Mouse (Mus musculus) yolk sac, embryonic 10.5 days (tissue): ENCODE data around the gene Rcn3.
"Not testable (repeated sequence)": the region's sequence is repeated elsewhere in the genome, so short reads cannot be mapped to it uniquely, and the experiment has no call there.

Experiments
- DNase-seq: peaks from one replicate; pipeline ENCODE4 v3.0.0-alpha.2; 2017; ENCODE audit warnings: low spot score

Gene Rcn3

DNA sequence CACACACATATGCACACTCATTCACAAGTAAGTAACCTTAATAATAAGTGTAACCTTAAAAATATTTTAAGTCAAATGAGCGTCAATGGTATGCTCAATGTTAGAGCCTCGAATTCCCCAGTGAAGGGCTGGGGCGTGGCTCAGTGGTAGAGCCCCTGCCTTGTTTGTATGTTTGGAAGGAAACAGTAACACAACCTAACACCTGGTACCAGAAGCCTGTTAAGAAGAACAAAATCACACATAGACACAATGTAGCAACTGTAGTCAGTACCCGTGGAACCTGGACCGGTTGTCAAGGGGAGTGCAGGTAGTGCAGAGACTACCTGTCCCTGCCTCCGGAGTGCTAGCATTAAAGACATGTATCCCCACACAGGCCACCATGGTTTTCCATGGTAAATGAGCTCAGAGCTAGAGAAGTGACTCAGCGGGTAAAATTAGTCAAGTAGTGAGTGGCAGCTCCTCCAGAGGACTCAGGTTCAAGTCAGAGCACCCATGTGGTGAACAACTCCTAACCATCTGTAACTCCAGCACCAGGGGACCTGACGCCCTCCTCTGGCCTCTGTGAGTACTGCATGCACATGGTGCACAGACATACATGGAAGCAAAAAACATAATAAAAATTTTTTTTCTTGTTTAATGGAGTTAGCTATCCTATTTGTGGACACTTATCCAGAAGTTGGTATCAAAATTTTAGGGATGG, 6.7 kb upstream of the Rcn3 start:
- no peak for DNase-seq

DNA sequence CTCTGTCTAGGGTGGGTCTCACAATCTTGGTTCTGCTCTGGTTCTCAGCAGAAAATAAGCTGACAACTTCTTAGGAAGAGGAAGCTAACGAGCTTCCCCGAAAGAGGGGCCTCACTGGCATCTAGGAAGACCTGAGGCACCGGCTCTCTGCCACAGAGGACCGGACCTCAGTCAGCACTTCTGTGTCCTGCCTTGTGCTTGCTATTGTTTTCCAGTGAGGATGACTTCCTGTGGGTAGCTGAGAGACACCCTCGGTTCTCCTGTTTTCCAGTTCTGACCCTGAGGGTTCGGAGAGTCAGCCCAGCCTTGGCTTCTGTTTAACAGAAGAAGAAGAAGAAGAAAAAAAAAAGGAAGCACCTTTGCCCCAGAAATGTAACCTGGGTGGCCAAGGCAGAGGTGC, 5.5 kb upstream of the Rcn3 start:
- DNase-seq, result no peak

DNA sequence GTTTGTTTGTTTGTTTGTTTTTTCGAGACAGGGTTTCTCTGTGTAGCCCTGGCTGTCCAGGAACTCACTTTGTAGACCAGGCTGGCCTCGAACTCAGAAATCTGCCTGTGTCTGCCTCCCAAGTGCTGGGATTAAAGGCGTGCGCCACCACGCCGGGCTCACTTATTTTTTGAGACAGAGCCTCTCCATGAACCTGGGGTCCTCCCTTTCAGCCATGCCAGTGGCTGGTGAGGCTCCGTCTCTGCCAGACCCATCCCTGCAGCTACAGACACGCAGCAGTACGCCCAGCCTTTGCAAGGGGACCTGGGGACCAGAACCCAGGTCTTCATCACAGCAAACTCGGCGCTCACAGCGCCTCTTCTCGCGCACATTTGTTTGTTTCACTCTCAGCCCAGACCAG, 3.9 kb upstream of the Rcn3 start:
- not testable (repeated sequence) for DNase-seq

DNA sequence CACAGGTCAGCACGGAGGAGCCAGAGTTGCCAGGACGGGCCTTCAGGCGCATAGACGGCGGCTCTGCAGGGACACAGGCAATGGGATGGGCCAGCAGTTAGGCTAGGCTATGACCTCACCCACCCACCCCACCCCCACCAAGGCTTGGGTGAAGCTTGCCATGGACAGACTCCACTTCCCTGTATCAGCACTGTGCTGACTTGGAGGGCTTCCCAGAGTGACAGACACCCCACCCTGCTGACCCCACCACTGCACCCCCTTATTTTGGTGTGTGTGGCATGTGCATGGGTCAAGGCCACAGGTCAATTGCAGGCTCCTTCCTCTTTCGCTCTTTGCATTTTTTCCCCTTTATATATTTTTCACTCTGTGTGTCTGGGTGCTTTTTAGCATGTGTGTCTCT, 3.3 kb upstream of the Rcn3 start:
- DNase-seq, result no peak

DNA sequence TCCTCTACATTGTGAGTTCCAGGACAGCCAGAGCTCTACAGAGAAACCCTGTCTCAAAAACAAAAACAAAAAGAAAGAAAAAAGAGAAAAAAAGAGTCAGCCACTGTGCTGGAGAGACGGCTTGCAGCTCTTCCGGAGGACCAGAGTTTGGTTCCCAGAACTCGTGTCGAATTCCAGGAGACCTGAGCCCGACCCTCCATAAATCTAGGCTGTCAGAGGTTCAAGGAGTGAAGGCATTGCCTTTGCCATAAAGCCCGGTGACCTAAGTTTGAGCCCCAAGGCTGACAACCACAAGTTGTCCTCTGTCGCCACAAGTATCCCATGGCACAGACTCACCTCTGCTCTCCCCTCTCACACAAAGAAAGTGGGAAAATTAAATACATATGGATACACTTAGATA, 2.1 kb upstream of the Rcn3 start:
- DNase-seq, result no peak

DNA sequence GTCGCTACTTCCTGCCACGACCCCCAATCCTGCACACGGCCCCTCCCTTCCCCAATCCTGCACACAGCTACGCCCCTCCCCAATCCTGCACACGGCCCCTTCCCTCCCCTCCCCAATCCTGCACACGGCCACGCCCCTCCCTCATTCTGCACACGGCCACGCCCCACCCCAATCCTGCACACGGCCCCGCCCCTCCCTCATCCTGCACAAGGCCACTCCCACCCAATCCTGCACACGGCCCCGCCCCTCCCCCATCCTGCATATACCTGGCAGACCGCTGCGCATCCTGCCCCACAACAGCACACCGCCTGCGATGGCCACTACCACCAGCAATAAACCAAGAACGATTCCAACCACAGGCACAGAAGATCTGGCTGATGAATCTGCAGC, 1.5 kb upstream of the Rcn3 start:
- DNase-seq, result peak; percentile 50

DNA sequence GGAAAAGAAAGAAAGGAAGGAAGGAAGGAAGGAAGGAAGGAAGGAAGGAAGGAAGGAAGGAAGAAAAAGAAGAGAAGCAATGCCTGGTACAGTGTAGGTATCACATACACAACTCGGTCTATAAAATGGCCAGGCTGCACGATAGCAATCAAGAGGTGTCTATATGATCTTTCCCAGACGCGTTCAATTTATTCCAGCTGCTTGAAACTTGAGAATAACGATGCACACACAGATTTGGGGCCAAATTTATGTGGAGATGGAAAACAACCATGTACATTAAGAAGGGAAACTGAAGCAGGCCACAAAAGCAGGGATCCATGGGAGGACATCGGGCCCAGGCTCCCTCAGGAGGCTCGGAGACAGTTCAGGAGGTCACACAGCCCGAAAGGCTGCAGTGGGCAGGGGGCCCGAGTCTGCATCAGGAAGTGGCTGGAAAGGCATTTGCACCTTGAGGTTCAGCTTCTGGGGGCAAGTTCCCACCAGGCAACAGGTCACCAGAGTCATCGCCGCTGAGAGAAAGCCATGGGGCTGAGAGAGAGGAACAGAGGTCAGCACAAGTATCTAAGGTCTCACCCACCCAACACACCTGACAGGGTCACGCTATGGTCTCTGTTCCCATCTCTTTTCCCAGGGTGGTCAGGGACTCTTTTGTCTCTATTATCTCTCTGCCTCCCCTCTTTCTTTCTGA, 951 bp upstream of the Rcn3 start:
- no peak for DNase-seq

DNA sequence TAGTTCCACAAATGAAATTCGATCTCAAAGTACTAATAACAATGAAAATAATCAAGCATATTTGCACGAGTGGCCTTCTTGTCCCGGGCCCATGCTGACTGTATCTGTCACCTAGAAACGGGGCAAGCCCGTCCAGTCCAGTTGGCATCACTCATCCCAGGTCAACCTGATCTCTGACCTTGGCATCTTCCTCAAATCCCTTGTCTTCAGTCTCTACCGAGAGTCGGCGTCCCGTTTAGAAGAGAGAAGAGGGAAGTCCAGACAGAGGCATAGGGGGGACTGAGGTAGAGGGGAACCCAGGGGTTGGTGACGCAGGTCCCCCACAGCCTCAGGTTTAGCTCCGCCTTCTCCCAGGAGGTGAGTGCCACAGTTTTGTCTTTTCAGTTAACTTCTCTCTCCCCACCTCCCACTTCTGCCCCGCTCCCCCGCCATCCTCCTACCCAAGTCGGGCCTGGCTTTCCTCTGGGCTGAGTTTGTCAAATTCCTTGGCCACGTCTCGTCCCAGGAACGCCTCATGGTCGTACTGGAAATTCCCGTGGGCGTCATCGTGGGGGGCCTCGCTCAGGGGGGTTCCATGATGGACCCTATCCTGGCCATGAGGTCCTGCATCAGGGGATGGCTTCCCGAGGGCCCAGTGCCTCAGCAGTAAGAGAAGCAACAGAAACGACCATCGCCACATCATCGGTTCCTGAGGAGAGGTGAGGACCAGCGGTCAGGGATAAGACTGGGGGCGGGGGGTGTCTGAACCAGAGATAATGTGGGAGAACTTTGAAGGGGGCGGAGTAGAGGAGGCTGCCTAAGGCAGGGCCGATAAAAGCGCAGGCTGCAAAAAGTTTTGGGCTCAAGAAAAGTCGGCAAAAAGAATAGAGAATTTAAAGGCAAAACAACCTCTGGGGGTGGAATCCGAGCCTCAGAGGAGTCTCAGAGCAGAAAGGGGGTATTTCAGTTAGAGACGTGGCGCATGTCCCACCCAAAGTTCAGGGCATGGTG, 725 bp downstream of the Rcn3 start:
- DNase-seq, result peak; percentile 54

DNA sequence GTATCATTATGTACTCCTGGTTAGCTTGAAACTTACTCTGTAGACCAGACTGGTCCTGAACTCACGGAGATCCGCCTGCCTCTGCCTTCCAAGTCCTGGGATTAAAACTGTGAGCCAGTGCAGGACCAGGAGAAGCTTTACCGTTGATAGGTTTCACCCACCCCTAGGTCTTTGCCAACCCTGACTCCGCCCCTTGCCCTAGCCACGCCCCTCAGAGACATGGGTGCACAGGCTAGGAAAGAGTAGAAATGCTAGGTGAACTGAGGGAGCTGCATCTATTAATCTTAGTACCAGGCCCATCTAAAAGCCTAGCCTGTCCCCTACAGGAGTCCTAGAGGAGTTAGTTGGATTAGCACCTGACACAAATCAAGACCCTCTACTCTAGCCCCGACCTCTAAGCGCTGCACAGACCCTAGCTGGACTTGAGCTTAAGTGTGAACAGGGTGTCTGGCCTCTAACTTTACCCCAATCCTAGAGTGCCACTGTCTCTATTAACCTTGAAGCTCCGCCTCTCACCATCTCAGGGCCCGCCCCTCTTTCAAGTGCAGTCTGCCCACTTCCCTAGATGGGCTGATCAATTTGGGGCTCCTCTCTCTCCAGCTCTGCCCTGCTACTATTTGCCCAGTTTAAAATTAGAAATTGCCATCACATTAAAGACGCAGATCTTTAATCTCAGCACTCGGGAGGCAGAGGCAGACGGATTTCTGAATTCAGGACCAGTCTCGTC, 1.6 kb downstream of the Rcn3 start:
- no peak for DNase-seq

DNA sequence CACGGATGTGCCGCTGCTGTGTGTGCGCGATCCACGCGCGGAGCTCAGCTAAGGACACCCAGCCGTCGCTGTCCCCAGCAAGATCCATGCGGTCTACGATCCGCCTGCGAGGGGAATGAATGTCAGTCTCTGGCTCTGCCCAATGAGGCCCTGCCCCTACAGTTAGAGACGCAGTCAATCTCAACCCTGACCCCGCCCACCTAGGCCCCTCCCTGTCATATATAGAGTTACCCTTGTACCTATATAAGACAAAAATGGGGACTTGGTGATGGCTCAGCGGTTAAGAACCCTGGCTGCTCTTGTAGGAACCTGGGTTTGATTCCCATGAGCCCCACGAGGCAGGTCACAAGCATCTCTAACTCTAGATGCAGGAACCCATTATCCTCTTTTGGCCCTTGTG, 3.4 kb downstream of the Rcn3 start:
- DNase-seq, result no peak

DNA sequence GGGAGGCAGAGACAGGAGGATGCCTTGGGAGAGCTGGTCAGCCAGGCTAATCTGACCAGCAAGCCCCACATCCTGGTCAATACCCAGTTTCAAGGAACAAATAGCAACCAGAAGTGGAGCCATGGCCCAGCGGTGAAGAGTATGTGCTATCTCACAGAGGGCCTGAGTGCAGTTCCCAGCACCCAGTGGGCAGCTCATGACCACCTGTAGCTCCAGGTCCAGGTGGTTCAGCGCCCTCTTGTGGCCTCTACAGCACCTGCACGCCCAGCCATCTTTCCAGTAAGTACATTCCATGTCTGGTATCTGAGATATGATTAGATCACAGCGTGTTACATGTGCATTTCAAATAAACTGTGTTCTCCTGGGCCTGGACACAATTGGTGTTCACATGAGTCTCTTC, 5.9 kb downstream of the Rcn3 start:
- DNase-seq, result no peak

DNA sequence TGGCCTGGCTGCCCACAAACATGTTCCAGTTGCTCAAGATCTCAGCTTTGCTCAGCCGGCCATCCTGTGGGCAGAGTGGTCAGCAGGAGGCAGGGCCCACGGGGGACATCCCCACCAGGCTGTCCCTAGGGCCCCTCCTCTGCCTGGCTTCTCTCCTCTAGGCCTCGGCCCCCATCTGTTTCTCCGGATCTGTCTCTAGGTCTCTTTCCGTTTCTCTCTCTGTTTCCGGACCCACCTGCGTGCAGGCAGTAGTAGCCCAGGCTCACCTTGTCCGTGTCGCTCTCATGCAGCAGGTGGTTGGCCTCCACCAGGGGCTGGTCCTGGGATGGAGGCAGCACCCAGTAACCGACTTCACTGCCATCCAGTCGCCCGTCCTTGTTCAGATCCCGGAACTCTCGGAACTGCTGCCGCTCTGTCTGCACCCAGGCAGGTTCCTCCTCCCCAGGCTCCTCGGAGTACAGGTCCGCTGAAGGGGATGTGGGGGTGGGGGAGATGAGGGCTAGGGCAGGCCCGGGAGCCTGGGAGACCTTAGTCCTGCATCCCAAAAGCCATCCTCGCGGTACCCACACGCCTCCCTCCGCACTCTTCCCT, 8.6 kb downstream of the Rcn3 start:
- DNase-seq, result no peak

DNA sequence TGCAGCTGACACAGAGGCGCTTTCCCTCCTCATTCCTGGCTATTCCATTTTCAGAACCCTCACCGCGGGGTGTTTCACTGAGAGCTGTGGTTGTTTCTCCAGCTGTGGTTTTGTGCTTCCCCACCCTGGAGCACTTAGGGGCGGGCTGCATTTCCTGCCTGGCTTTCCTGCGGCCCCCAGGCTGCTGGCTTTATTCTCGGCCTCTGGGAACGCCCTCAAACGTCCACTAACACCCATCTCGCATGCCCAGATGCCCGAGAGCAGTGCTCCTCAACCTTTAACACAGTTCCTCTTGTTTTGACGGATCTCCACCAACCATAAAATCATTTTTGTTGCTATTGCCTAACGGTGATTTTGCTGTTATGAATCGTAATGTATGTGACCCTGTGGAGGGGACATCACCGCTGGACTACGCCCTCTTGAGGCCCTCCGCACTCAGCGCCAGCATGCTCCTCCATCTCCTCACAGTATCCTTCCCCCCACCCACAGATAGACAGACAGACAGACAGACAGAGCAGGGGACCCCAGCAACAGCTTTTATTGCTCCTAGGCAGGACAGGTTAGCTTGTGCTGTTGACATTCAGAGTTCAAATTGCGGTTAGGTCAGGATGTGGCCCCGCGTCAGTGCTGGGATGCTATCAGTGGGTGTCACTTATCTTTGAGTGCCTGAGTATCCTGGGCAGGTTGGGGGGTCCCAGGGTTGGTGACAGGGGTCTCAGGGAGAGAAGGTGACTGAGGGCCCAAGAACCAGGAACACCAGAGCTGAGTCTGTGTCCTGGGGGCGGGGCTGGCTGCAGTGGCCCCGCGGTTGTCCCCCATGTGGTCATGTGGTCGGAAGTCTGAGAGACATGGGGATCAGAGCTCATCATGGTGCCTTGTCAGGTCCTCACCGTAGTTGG, 9.4 kb downstream of the Rcn3 start:
- DNase-seq, result no peak

DNA sequence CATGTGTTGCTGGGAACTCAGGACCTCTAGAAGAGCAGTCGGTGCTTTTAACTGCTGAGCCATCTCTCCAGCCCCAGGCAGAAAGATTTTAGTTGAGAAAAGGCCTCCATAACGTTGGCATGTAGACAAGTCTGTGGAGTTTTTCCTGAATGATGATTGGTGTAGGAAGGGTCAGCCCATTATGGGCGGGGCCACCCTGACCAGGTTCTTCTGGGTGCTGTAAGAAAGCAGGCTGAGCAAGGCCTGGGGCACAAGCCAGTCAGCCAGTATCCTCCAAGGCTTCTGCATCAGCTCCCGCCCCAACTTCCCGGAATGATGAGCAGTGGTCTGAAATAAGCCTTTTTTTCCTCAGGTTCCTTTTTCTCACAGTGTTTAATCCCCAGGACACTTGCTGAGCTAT, 11.0 kb downstream of the Rcn3 start:
- DNase-seq, result no peak

DNA sequence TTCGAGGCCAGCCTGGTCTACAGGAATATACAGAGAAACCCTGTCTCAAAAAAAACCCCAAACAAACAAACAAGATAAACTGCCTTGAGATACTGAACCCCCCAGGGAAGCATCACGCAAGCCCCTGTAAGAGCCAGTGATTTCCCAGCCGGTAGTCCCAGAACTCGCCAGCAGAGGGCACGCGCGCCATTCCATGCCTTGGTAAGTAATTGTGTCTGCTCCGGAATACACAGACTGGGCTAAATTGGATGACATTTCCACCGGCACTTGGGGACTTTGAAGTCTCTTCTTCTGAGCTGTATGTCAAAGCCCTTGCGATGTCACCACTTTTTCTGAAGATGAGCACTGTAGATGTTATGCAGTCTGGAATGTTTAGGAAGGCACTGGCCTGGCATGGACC, 12.2 kb downstream of the Rcn3 start:
- peak; percentile 84 for DNase-seq

DNA sequence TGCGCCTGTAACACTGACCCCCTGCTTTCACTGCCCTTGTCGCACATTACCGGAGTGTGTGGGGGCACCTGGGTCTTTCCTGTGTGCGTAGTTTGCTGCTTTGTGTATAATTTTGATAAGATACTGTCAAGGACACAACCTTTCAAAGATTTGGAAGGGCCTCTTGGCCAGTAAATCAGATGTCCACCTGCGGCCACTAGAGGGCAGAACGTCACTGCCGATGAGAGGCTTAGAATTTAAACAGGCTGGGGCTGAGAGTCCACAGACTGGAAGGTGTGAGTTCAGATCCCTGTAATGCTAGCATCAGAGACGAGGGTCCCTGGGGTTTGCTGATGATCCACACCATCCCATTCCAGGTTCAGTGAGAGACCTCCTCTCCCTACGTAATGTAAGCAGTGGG, 13.5 kb downstream of the Rcn3 start:
- DNase-seq, result peak; percentile 67

DNA sequence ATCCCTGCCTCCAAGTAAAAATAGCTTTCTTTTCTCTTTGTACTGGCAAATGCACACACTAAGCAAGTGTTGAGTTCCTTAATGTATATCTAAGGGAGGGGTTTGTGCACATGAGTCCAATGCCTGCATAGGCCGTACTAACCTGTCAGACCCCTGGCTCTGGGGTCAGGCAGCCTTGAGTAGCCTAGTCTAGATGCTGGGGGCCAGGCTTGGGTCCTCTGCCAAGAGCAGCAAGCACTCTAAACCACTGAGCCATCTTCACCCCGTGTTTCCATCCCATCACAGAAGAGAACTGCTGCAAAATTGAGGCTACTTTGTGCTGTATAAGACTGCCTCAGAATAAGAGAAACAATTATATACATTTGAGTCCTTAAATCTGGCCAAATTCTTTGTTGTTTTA, 14.2 kb downstream of the Rcn3 start:
- DNase-seq, result no peak

DNA sequence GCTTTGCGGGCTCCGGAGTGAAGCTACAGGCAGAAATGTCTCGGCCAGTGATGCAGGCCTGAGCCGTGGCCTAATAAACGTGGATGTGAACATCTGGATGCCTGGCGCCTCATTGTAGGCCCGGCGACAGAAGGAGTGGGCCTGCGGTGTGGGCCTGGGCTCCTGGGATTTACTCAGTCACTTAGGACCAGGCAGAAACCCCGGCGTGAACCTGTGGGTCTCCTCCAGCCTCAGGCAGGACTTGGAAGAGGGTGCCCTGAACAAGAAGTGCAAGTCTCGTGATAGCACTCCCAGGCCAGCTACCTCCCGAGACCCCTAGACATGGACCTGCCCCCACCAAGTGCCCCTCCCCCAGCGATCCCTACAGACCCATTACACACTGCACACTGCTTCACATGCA, 14.7 kb downstream of the Rcn3 start:
- no peak for DNase-seq

DNA sequence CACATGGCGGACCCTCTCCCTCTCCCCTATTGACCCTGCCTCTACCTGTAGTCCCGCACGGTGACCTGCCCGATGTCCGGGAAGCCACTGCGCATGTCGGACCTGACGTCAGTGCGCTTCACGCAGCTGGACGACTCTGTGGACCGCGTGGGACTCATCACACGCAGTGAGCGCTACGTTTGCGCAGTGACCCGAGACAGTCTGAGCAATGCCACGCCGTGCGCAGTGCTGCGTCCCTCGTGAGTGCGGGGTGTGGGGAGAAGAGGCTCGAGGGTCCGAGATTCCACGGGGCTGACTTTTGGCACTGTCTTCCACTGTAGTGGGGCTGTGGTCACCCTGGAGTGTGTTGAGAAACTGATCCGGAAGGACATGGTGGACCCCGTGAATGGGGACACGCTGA, 15.5 kb downstream of the Rcn3 start:
- DNase-seq, result no peak

DNA sequence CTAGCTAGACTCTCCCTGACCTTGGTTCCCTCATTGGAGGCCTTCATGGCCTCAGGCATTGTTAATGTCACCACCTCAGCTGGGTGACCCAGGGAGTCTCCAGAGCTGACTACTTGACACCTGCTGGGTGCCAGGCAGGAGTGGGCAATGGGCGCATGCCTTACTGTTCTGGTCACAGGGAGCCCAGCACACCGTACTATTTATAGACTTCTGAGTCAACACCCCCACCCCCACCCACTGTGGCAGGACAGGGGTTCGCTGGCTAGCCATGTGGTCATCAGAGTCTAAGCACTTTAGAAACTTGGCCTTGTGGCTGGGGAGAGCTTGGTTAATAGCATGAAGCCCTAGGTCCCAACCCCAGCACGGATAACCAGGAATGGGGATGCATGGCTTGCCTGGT, 16.6 kb downstream of the Rcn3 start:
- DNase-seq, result no peak

DNA sequence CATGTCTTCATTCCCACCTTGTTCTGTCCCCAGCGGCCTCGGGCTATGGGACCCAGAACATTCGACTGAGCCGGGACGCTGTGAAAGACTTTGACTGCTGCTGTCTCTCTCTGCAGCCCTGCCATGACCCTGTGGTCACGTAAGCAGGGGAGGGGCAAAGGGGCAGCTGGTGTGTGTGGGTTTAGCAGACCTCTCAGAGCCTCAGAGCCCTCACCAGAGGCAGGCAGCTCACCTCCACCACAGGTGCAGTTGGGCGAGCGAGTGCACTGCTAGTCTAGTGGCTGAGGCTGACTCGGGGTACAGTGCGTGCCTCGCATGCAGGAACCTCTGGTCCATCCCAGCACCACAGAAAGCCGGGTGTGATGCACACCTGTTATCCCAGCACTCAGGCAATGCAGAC, 18.1 kb downstream of the Rcn3 start:
- no peak for DNase-seq
